Mouse (Mus musculus) E14TG2a.4 (cell line): ENCODE data around the gene Tmc8.

Source experiments
- CTCF ChIP-seq: conservative IDR thresholded peaks from 2 replicates; pipeline ENCODE4 v1.5.1; 2014; ENCODE audit warnings: low read length
- NANOG ChIP-seq: IDR thresholded peaks from 2 replicates; pipeline ENCODE4 v1.6.1; 2014; ENCODE audit warnings: borderline replicate concordance, low read length, mixed read lengths
- POU5F1 ChIP-seq: IDR thresholded peaks from 2 replicates; pipeline ENCODE4 v1.6.1; 2014; ENCODE audit warnings: low read length, borderline replicate concordance

DNA sequence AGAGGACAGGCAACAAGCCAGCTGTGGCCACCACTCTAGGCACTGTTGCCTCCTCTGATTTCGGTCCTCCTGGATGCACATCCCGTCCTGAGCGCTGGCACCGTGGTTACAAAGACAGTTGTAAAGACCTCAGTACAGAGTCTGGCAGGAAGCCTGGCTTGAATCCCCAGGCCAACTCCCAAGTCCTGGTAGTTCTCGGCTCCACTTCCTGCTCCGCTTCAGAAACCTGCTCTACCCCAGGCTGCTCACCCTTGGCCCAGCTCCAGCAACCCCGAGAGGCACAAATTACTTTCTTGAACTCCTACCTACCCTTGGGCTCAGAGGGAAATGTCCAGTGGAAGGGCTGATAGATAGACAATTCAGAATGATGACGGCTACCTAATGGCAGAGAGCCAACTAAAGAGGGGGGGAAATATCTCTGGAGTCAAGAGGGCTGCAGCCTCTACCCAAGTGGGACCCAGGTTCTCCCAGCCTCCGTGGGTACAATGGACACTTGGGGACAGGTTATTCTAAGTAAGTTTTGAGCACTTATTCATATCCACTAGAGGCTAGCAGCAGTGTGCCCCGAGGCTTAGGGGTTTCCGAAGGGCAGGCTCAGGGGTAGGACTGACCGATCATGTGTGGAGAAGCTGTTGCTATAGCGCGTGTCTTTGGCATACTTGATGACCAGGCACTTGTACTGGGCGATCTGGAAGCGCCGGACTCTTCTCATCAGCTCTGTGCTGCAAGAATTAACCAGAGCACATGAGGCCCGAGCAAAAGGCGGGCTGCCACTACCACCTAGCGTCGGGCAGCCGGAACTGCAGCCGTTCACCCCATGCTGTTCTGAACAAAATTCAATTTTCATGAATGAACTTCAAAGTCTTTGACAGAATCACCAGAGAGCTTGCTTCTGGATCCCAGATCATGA is 42.4 kb downstream of the Tmc8 start:
- TF ChIP-seq CTCF (peak; percentile 80), NANOG (no peak), POU5F1 (no peak)
